Mouse (Mus musculus): ENCODE measurements around the gene Klhdc1. TPM values are rescaled to one million over a fixed set of nuclear protein-coding genes. Genes with fewer than 3 reads are reported as not detected.

Klhdc1 gene
- polyA plus RNA-seq, 1 experiment from 2014 or later = 6.9 TPM

DNA sequence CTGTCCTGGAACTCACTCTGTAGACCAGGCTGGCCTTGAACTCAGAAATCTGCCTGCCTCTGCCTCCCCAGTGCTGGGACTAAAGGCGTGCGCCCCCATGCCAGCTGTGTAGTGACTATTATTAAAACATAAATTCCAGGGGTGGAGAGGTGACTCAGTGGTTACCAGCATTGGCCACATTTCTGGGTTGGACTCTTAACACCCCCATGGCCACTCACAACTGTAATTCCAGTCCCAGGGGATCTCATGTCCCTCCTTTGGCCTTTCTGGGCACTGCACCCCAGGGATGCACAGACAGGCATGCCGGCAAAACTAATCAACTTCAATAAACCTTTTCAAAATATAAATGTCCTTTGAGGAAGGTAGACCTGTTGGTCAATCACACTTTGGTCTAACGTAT, 57.3 kb downstream of the Klhdc1 start:
- peaks cover 24% of the 10 kb centered on the region for H3K4me1 ChIP-seq (replicated peaks)
- no peaks in the 10 kb centered on the region for H3K27me3 ChIP-seq
- H3K9ac ChIP-seq (replicated peaks) = no peak overlapping the region
- peak overlapping the region; percentile 80 for H3K4me2 ChIP-seq
- 89% methylated on average over 4 of the region's 4 CpGs for WGBS
- H3K4me3 ChIP-seq (replicated peaks) = peak overlapping the region; percentile 94; the same call in 1 of the 2 replicates
- no peaks in the 10 kb centered on the region for H3K9me3 ChIP-seq
- H3K36me3 ChIP-seq = peaks cover 36% of the 10 kb centered on the region
- no peak overlapping the region for H3K27ac ChIP-seq
- ATAC-seq (ENCODE audit: insufficient number of reproducible peaks, insufficient read depth, low FRiP score, low TSS enrichment, low read depth) = no peak

DNA sequence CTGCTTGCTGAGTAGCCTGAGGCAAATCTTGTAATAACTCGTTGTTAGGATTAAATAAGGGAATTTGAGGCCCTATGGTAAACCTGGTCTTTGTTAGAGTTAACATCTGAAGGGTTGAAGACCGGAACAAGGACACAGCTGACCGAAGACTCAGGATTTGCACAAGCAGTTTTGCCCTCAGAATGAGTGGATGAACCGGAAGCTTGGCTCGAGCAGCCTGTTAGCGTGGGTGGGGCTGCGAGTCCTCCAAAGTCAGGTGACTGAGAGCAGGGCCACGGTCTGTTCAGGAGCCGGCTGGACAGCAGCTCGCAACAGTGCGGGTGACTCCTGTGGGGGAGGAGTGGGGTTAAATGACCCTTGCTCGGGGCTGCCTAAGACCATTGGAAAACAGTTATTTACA, 58.3 kb downstream of the Klhdc1 start:
- 52% methylated on average over 12 of the region's 12 CpGs for WGBS
- no peaks in the 10 kb centered on the region for H3K9me3 ChIP-seq
- 0 out of 2 replicates have a peak overlapping the region, but pooled peaks have one; percentile 9 for H3K4me3 ChIP-seq (replicated peaks)
- H3K4me2 ChIP-seq = peak overlapping the region; percentile 80
- H3K27ac ChIP-seq = no peak overlapping the region
- H3K27me3 ChIP-seq = no peaks in the 10 kb centered on the region
- peaks cover 45% of the 10 kb centered on the region for H3K36me3 ChIP-seq
- ATAC-seq (ENCODE audit: insufficient number of reproducible peaks, insufficient read depth, low FRiP score, low TSS enrichment, low read depth) = no peak
- H3K4me1 ChIP-seq (replicated peaks) = peaks cover 24% of the 10 kb centered on the region
- H3K9ac ChIP-seq (replicated peaks) = peak overlapping the region; percentile 31

- Histone ChIP-seq H3K27ac (no peak overlapping the region), H3K36me3 (peaks cover 50% of the 10 kb centered on the region), H3K4me1 (replicated peaks) (peaks cover 24% of the 10 kb centered on the region), H3K9me3 (no peaks in the 10 kb centered on the region), H3K4me2 (no peak overlapping the region), H3K9ac (replicated peaks) (no peak overlapping the region), H3K27me3 (no peaks in the 10 kb centered on the region), H3K4me3 (replicated peaks) (no peak overlapping the region)
- 81% methylated on average over 3 of the region's 3 CpGs for WGBS
- ATAC-seq (ENCODE audit: insufficient number of reproducible peaks, insufficient read depth, low FRiP score, low TSS enrichment, low read depth) = no peak
These were observed 58.9 kb downstream of the Klhdc1 start for GRCm38 (mm10) chr12:69299831-69300230.

GRCm38 (mm10) chr12:69300391-69300790, 59.4 kb downstream of the Klhdc1 start:
- Histone ChIP-seq H3K9ac (replicated peaks) (no peak overlapping the region), H3K4me1 (replicated peaks) (peaks cover 24% of the 10 kb centered on the region), H3K27ac (no peak overlapping the region), H3K27me3 (no peaks in the 10 kb centered on the region), H3K4me3 (replicated peaks) (no peak overlapping the region), H3K36me3 (peaks cover 55% of the 10 kb centered on the region), H3K9me3 (no peaks in the 10 kb centered on the region), H3K4me2 (no peak overlapping the region)
- ATAC-seq (ENCODE audit: insufficient number of reproducible peaks, insufficient read depth, low FRiP score, low TSS enrichment, low read depth) = no peak
- WGBS = 67% methylated on average over 2 of the region's 2 CpGs

- Histone ChIP-seq H3K36me3 (peaks cover 73% of the 10 kb centered on the region), H3K27ac (no peak overlapping the region), H3K4me3 (replicated peaks) (no peak overlapping the region), H3K4me2 (no peak overlapping the region), H3K4me1 (replicated peaks) (peaks cover 24% of the 10 kb centered on the region), H3K27me3 (no peaks in the 10 kb centered on the region), H3K9me3 (no peaks in the 10 kb centered on the region), H3K9ac (replicated peaks) (no peak overlapping the region)
- no peak for ATAC-seq (ENCODE audit: insufficient number of reproducible peaks, insufficient read depth, low FRiP score, low TSS enrichment, low read depth)
- WGBS = 95% methylated on average over 12 of the region's 12 CpGs
These were observed 61.2 kb downstream of the Klhdc1 start for GRCm38 (mm10) chr12:69302171-69302570.

DNA sequence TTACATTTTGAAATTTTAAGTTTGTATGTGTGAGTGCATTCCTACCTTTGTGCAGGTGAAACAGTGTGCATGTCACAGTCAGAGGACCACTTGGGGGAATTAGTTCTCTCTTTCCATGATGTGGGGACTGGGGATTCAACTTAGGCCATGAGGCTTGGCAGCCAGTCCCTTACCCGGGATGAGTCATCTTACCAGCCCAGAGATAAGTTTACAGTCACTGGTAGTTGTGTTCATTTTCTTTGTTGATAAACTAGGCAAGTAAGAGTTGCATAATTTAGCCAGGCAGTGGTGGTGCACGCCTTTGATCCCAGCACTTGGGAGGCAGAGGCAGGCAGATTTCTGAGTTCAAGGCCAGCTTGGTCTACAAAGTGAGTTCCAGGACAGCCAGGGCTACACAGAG, 63.1 kb downstream of the Klhdc1 start:
- Histone ChIP-seq H3K36me3 (peaks cover 92% of the 10 kb centered on the region), H3K4me3 (replicated peaks) (no peak overlapping the region), H3K27me3 (no peaks in the 10 kb centered on the region), H3K4me1 (replicated peaks) (peaks cover 7% of the 10 kb centered on the region), H3K4me2 (no peak overlapping the region), H3K9me3 (no peaks in the 10 kb centered on the region), H3K9ac (replicated peaks) (no peak overlapping the region), H3K27ac (no peak overlapping the region)
- no peak for ATAC-seq (ENCODE audit: insufficient number of reproducible peaks, insufficient read depth, low FRiP score, low TSS enrichment, low read depth)
- 91% methylated on average over 2 of the region's 2 CpGs for WGBS

- no peaks in the 10 kb centered on the region for H3K4me1 ChIP-seq (replicated peaks)
- 92% methylated on average over 7 of the region's 7 CpGs for WGBS
- peaks cover 5% of the 10 kb centered on the region; the same call in 1 of the 2 replicates for H3K9me3 ChIP-seq
- no peak for ATAC-seq (ENCODE audit: insufficient number of reproducible peaks, insufficient read depth, low FRiP score, low TSS enrichment, low read depth)
- no peak overlapping the region for H3K9ac ChIP-seq (replicated peaks)
- no peak overlapping the region for H3K4me2 ChIP-seq
- H3K4me3 ChIP-seq (replicated peaks) = no peak overlapping the region
- no peak overlapping the region for H3K27ac ChIP-seq
- H3K27me3 ChIP-seq = no peaks in the 10 kb centered on the region
- H3K36me3 ChIP-seq = peaks cover 96% of the 10 kb centered on the region
These were observed 65.4 kb downstream of the Klhdc1 start for GRCm38 (mm10) chr12:69306333-69306732.

DNA sequence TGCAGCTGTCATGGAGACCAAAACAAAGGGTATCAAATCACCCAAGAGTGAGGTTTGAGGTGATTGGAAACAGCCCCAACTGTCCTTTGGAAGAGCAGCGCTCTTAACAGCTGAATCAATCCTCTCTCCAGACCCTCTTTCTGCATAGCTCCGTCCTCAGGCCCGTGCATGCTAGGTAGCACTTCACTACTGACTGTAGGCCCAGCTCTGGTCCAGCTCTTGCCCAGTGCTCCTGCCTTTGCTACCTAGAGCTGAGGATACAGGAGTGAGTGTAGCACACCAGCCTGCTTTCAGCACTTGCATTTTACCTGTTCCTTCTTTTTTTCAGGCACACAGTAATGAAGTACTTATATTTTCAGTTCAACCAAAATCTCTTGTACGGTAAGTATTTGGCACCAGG, 68.7 kb downstream of the Klhdc1 start:
- peaks cover 5% of the 10 kb centered on the region; the same call in 1 of the 2 replicates for H3K9me3 ChIP-seq
- H3K4me1 ChIP-seq (replicated peaks) = no peaks in the 10 kb centered on the region
- H3K27me3 ChIP-seq = no peaks in the 10 kb centered on the region
- no peak overlapping the region for H3K27ac ChIP-seq
- peaks cover 91% of the 10 kb centered on the region for H3K36me3 ChIP-seq
- 91% methylated on average over 4 of the region's 4 CpGs for WGBS
- no peak overlapping the region for H3K9ac ChIP-seq (replicated peaks)
- H3K4me2 ChIP-seq = no peak overlapping the region
- no peak for ATAC-seq (ENCODE audit: insufficient number of reproducible peaks, insufficient read depth, low FRiP score, low TSS enrichment, low read depth)
- H3K4me3 ChIP-seq (replicated peaks) = no peak overlapping the region

GRCm38 (mm10) chr12:69318431-69318830, 77.5 kb downstream of the Klhdc1 start:
- H3K9me3 ChIP-seq = no peaks in the 10 kb centered on the region
- no peaks in the 10 kb centered on the region for H3K27me3 ChIP-seq
- H3K4me1 ChIP-seq (replicated peaks) = no peaks in the 10 kb centered on the region
- H3K36me3 ChIP-seq = peaks cover 78% of the 10 kb centered on the region
- H3K4me2 ChIP-seq = no peak overlapping the region
- H3K4me3 ChIP-seq (replicated peaks) = no peak overlapping the region
- no peak overlapping the region for H3K27ac ChIP-seq
- no peak for ATAC-seq (ENCODE audit: insufficient number of reproducible peaks, insufficient read depth, low FRiP score, low TSS enrichment, low read depth)
- no peak overlapping the region for H3K9ac ChIP-seq (replicated peaks)

DNA sequence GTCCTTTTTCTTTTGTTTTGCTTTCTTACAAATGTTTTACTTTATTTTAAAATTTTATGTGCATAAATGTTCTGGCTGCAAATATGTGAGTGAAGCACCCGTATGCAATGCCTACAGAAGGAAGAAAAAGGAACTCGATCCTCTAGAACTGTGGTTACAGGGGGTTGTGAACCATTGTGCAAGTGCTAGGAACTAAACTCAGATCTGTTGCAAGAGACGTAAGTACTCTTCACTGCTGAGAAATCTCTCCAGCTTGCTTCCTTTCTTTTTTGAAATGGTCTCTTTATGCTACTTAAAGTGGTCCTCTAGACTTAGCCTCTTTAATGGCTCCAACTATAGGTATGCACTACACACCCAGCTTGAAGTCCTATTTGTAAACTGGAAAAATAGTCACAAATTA, 90.2 kb downstream of the Klhdc1 start:
- 92% methylated on average over 3 of the region's 3 CpGs for WGBS
- Histone ChIP-seq H3K9ac (replicated peaks) (no peak overlapping the region), H3K27me3 (no peaks in the 10 kb centered on the region), H3K4me2 (no peak overlapping the region), H3K4me1 (replicated peaks) (no peaks in the 10 kb centered on the region), H3K36me3 (peaks cover 77% of the 10 kb centered on the region), H3K9me3 (no peaks in the 10 kb centered on the region), H3K27ac (no peak overlapping the region), H3K4me3 (replicated peaks) (no peak overlapping the region)
- no peak for ATAC-seq (ENCODE audit: insufficient number of reproducible peaks, insufficient read depth, low FRiP score, low TSS enrichment, low read depth)

DNA sequence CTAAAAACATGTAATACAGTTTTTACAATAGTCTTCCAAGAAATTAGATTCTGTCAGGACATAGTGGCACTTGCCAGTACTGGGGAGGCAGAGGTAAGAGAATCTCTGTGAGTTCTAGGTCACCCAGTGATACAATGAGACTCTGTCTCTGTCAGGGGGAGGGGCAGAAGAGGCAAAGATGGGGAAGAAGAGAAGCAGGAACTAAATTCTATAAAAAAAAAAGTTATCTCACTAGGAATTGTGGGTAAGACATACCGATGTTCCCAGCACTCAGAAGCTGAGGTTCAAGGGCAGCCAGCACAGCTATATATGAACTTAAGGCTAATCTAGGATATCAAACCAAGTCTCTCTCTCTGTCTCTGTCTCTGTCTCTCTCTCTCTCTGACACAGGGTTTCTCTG, 91.2 kb downstream of the Klhdc1 start:
- Histone ChIP-seq H3K27me3 (no peaks in the 10 kb centered on the region), H3K4me1 (replicated peaks) (no peaks in the 10 kb centered on the region), H3K4me2 (no peak overlapping the region), H3K4me3 (replicated peaks) (no peak overlapping the region), H3K9ac (replicated peaks) (no peak overlapping the region), H3K9me3 (no peaks in the 10 kb centered on the region), H3K36me3 (peaks cover 79% of the 10 kb centered on the region), H3K27ac (no peak overlapping the region)
- WGBS = 95% methylated on average over 1 of the region's 1 CpGs
- ATAC-seq (ENCODE audit: insufficient number of reproducible peaks, insufficient read depth, low FRiP score, low TSS enrichment, low read depth) = no peak

DNA sequence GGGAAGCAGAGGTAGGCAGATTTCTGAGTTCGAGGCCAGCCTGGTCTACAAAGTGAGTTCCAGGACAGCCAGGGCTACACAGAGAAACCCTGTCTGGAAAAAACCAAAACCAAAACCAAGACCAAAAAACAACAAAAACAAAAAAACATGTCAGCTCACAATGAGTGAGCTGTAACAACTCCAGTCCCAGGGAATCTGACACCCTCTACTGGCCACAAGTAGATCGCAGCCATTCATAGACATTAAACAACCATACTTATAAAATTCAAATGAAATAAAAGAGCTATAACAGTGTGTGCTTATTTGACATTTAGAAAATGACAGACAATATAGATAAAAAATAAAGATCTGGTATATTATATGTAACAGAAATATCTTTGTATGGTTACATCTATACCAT, 92.6 kb downstream of the Klhdc1 start:
- peaks cover 80% of the 10 kb centered on the region for H3K36me3 ChIP-seq
- H3K4me3 ChIP-seq (replicated peaks) = no peak overlapping the region
- 90% methylated on average over 2 of the region's 2 CpGs for WGBS
- no peaks in the 10 kb centered on the region for H3K27me3 ChIP-seq
- no peak overlapping the region for H3K9ac ChIP-seq (replicated peaks)
- no peak overlapping the region for H3K4me2 ChIP-seq
- no peak overlapping the region for H3K27ac ChIP-seq
- no peaks in the 10 kb centered on the region for H3K4me1 ChIP-seq (replicated peaks)
- no peaks in the 10 kb centered on the region for H3K9me3 ChIP-seq
- no peak for ATAC-seq (ENCODE audit: insufficient number of reproducible peaks, insufficient read depth, low FRiP score, low TSS enrichment, low read depth)

Measured in limb, embryonic 12.5 days (tissue).